Mouse (Mus musculus) neural tube, embryonic 14.5 days (tissue): ENCODE measurements around the gene Rhobtb1. TPM values are rescaled to one million over a fixed set of nuclear protein-coding genes. Genes with fewer than 3 reads are reported as not detected.

Experiments used
- ATAC-seq: fragments of 200-750 bp; cut with Nextera tagmentation; 2 replicates; pipeline ENCODE4 v1.8.0; 2017; ENCODE audit warnings: low read depth, mild to moderate bottlenecking, moderate TSS enrichment, moderate library complexity
- H3K27ac ChIP-seq: fragments of 300-500 bp; sonication (generic); 2 replicates; pipeline ENCODE4 v1.5.1; 2014; ENCODE audit warnings: low read depth, mild to moderate bottlenecking, control low read depth, low read length, moderate library complexity, mixed read lengths
- H3K27me3 ChIP-seq: fragments of 300-500 bp; sonication (generic); 2 replicates; pipeline ENCODE4 v1.6.1; 2014; ENCODE audit warnings: low read length; ENCODE audit not compliant: control insufficient read depth, insufficient read depth
- H3K36me3 ChIP-seq: fragments of 300-500 bp; sonication (generic); 2 replicates; pipeline ENCODE4 v1.6.1; 2014; ENCODE audit warnings: low read length, mixed read lengths; ENCODE audit not compliant: control insufficient read depth, insufficient read depth
- H3K4me1 ChIP-seq: fragments of 300-500 bp; sonication (generic); 2 replicates; pipeline ENCODE4 v1.6.1; 2014; ENCODE audit warnings: low read length; ENCODE audit not compliant: control insufficient read depth, insufficient read depth
- H3K4me2 ChIP-seq: fragments of 300-500 bp; sonication (generic); 2 replicates; pipeline ENCODE4 v1.6.1; 2014; ENCODE audit warnings: mild to moderate bottlenecking, low read depth, low read length, control low read depth
- H3K4me3 ChIP-seq: fragments of 300-500 bp; sonication (generic); 2 replicates; pipeline ENCODE4 v1.5.1; 2014; ENCODE audit warnings: low read depth, low read length, control low read depth, mixed read lengths
- H3K9ac ChIP-seq: fragments of 300-500 bp; sonication (generic); replicated peaks from 2 replicates; pipeline ENCODE4 v1.6.1; 2014; ENCODE audit warnings: low read depth, mild to moderate bottlenecking, control low read depth, low read length, mixed read lengths
- H3K9me3 ChIP-seq: fragments of 300-500 bp; sonication (generic); 2 replicates; pipeline ENCODE4 v1.6.1; 2016; ENCODE audit warnings: low read length; ENCODE audit not compliant: control insufficient read depth
- WGBS: fragments of 180-500 bp; shearing (Covaris S2); extraction: QIAGEN DNeasy Blood & Tissue Kit; methylation state at CpG from one replicate; pipeline ENCODE4 v1.1.7; 2014; 5-methylcytosine and 5-hydroxymethylcytosine counted together
- polyA plus RNA-seq: library from polyadenylated mRNA; unstranded; fragments of >200 nt; fragmentation: Nextera tagmentation; extraction: Ambion mirVana; gene quantifications from 2 replicates; pipeline ENCODE4 v1.2.1, GENCODE M21; 2014

The Rhobtb1 gene
- polyA plus RNA-seq, 1 experiment from 2014 or later, result 17.3 TPM

GRCm38 (mm10) chr10:69119456-69119855, 31.8 kb upstream of the Rhobtb1 start:
- no peaks in the 10 kb centered on the region for H3K4me1 ChIP-seq
- H3K9ac ChIP-seq, result no peak overlapping the region
- H3K4me3 ChIP-seq, result no peak overlapping the region
- H3K36me3 ChIP-seq, result no peaks in the 10 kb centered on the region
- H3K4me2 ChIP-seq, result no peak overlapping the region
- H3K27ac ChIP-seq, result no peak overlapping the region
- no peaks in the 10 kb centered on the region for H3K9me3 ChIP-seq
- H3K27me3 ChIP-seq, result no peaks in the 10 kb centered on the region
- ATAC-seq, result no peak
- WGBS, result 80% methylated on average over 1 of the region's 1 CpGs

- Histone ChIP-seq H3K9ac (no peak overlapping the region), H3K4me2 (no peak overlapping the region), H3K27me3 (no peaks in the 10 kb centered on the region), H3K4me1 (no peaks in the 10 kb centered on the region), H3K9me3 (no peaks in the 10 kb centered on the region), H3K36me3 (no peaks in the 10 kb centered on the region), H3K4me3 (no peak overlapping the region), H3K27ac (no peak overlapping the region)
- WGBS, result 92% methylated on average over 2 of the region's 2 CpGs
- no peak for ATAC-seq
Measured at GRCm38 (mm10) chr10:69126546-69126945, 24.7 kb upstream of the Rhobtb1 start.

- ATAC-seq, result no peak
- Histone ChIP-seq H3K9ac (no peak overlapping the region), H3K36me3 (no peaks in the 10 kb centered on the region), H3K27ac (no peak overlapping the region), H3K27me3 (no peaks in the 10 kb centered on the region), H3K4me2 (no peak overlapping the region), H3K4me3 (no peak overlapping the region), H3K4me1 (no peaks in the 10 kb centered on the region), H3K9me3 (no peaks in the 10 kb centered on the region)
- WGBS, result 79% methylated on average over 3 of the region's 3 CpGs
Measured at GRCm38 (mm10) chr10:69128531-69128930, 22.7 kb upstream of the Rhobtb1 start.

DNA sequence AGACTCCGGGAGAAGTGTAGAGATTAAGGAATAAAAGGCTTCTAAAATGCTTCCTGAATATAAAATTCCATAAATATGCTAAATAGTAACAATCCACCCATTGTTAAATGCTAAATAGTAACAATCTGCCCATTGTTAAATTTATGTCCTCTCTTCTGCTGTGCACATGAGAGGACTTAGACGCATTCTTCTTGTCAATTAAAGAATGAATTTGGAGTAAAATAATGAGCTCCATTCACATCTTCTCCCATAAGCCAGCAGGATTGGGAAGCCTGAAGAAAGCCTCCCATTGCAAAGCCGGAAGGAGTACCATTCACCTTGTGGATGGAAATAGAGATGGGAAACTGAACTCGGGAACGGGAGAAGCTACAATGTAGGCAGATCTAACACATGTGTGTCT, 20.6 kb upstream of the Rhobtb1 start:
- Histone ChIP-seq H3K36me3 (no peaks in the 10 kb centered on the region), H3K4me2 (no peak overlapping the region), H3K27me3 (no peaks in the 10 kb centered on the region), H3K4me3 (no peak overlapping the region), H3K4me1 (no peaks in the 10 kb centered on the region), H3K27ac (no peak overlapping the region), H3K9me3 (no peaks in the 10 kb centered on the region), H3K9ac (no peak overlapping the region)
- no peak for ATAC-seq
- WGBS, result 54% methylated on average over 5 of the region's 5 CpGs

GRCm38 (mm10) chr10:69134356-69134755, 16.9 kb upstream of the Rhobtb1 start:
- no peak for ATAC-seq
- Histone ChIP-seq H3K9ac (no peak overlapping the region), H3K4me1 (no peaks in the 10 kb centered on the region), H3K4me3 (no peak overlapping the region), H3K36me3 (no peaks in the 10 kb centered on the region), H3K27me3 (no peaks in the 10 kb centered on the region), H3K4me2 (no peak overlapping the region), H3K9me3 (no peaks in the 10 kb centered on the region), H3K27ac (no peak overlapping the region)

- Histone ChIP-seq H3K4me2 (no peak overlapping the region), H3K36me3 (no peaks in the 10 kb centered on the region), H3K4me1 (no peaks in the 10 kb centered on the region), H3K4me3 (no peak overlapping the region), H3K27ac (no peak overlapping the region), H3K9me3 (no peaks in the 10 kb centered on the region), H3K9ac (no peak overlapping the region), H3K27me3 (no peaks in the 10 kb centered on the region)
- WGBS, result 76% methylated on average over 9 of the region's 9 CpGs
- no peak for ATAC-seq
Measured at GRCm38 (mm10) chr10:69136241-69136828, 14.9 kb upstream of the Rhobtb1 start.

GRCm38 (mm10) chr10:69149252-69149651, 2.0 kb upstream of the Rhobtb1 start:
- Histone ChIP-seq H3K9ac (no peak overlapping the region), H3K4me2 (no peak overlapping the region), H3K27me3 (no peaks in the 10 kb centered on the region), H3K36me3 (no peaks in the 10 kb centered on the region), H3K4me1 (no peaks in the 10 kb centered on the region), H3K27ac (no peak overlapping the region), H3K9me3 (no peaks in the 10 kb centered on the region), H3K4me3 (no peak overlapping the region)
- WGBS, result 89% methylated on average over 7 of the region's 7 CpGs
- ATAC-seq, result no peak

DNA sequence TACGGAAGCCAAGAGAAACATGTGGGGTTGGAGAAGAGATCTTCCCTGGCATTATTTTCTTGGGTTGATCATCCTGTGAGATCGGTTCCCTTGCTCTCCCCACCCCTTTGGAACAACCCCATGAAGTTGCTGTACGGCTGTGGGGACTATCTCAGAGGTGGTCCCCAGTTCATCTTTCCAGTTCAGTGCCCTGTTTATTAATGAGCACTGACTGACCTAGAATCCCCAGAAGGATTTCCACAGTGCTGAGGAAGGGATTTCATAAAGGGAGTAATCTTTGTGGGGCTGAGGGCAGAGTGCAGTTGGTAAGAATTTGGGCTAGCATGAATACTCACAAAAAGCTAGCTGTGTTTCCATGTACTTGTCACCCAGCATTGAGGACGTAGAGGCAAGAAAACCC, 1.7 kb downstream of the Rhobtb1 start:
- H3K4me2 ChIP-seq, result no peak overlapping the region
- H3K27me3 ChIP-seq, result no peaks in the 10 kb centered on the region
- H3K9ac ChIP-seq, result no peak overlapping the region
- H3K9me3 ChIP-seq, result no peaks in the 10 kb centered on the region
- H3K36me3 ChIP-seq, result no peaks in the 10 kb centered on the region
- WGBS, result 79% methylated on average over 4 of the region's 4 CpGs
- H3K4me3 ChIP-seq, result no peak overlapping the region
- H3K4me1 ChIP-seq, result no peaks in the 10 kb centered on the region
- H3K27ac ChIP-seq, result no peak overlapping the region
- ATAC-seq, result no peak

DNA sequence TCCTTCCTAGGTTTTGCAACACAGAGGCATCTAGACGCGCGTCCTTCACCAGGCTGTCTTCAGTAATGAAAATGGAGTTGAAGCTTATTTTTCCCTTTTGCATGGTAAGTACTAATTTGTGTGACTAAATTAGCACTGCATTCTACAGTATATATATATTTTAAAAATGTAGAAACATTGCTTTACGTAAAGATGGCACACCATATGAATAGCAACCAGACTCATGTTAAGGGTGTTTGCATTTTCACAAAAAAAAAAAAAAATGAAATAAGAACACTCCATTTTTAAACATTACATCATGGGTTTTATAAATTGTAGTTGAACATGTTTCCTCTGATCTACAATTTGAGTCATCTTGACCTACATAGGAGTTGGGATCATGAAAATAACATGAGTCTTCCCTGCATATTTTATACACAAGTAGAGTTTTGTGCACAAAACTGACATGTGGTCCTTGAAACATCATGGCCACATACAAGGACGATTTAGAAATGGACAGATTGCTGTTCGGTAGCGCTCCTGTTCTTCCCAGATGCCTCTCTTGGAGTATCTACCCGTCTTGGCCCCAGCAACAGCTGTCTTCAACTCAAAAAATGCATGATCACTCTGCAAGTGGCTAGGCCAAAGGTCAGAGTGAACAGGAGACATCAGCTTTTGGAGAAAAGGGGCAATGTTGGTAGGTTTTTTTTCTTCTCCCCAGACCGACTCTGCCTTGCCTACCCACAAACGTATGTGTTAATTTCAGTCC, 4.4 kb downstream of the Rhobtb1 start:
- Histone ChIP-seq H3K4me1 (no peaks in the 10 kb centered on the region), H3K9ac (no peak overlapping the region), H3K27ac (no peak overlapping the region), H3K27me3 (no peaks in the 10 kb centered on the region), H3K4me3 (no peak overlapping the region), H3K36me3 (no peaks in the 10 kb centered on the region), H3K4me2 (no peak overlapping the region), H3K9me3 (no peaks in the 10 kb centered on the region)
- 94% methylated on average over 10 of the region's 10 CpGs for WGBS
- no peak for ATAC-seq
